Mouse (Mus musculus): ENCODE data around the gene Syk.

DNA sequence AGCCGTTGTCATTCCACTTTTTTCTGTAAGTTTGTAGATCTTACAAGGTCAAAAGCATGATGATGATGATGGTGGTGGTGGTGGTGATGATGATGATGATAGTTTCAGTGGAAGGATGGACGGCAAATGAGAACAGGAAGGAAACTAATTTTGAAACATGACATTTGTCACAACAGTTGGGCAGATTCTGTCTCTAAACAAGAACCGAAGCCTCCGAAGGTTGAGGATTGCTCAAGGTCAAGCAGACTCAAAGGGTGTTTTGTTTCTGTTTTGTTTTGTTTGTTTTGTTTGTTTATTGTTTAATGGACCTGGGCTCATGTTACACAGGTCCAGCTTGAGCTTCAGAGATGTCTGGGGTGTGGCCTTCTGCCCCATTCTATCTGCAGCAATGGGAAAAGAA lies 6.1 kb downstream of the Syk start:
- TF ChIP-seq POLR2A (IDR thresholded peaks at IDR 0.05; ENCODE audit: control insufficient read depth, low read depth, low read length) = no peak
- no peak for TF ChIP-seq CTCF (IDR thresholded peaks at IDR 0.05; ENCODE audit: control insufficient read depth, insufficient read depth, insufficient replicate concordance, low read depth, low read length)
